Mouse (Mus musculus): ENCODE measurements at regions not wholly inside any gene's neighbourhood (a gene's known extent, or its start where the extent isn't known, plus 50 kb on each side); places are given as distances from the start of the nearest gene placed in this dataset.

DNA sequence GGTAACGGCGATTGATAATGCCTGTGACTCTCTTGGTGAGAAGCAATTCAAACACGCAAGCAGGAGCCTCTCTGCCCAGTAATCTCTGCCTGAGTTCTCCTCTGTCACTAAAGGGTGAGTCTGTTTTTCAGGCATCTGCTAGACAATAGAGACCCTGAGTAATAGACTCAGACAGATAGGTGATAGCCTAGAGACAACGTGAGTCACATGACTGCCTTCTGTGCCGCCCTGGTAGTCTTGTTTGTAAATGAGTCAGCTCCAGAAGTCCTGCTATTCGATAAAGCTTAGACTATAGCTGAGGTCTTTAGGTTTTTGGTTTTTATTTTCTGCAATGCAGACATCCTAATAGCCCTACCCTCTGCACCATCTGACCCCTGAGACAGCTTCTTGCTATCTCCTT is 126.9 kb downstream of the Gm9376 start:
- no peak for ATAC-seq (replicated peaks; ENCODE audit: extremely low read depth, insufficient read depth, low FRiP score)
- Histone ChIP-seq H3K9me3 (replicated peaks; ENCODE audit: control insufficient read depth, low read length) (0 out of 2 replicates have a peak, but pooled peaks cover 2% of the 10 kb centered on the region), H3K4me2 (ENCODE audit: low read depth, low read length) (no peak overlapping the region), H3K36me3 (ENCODE audit: control insufficient read depth, insufficient read depth) (no peaks in the 10 kb centered on the region), H3K27ac (ENCODE audit: low read length) (no peak overlapping the region), H3K9ac (ENCODE audit: low read length) (no peak overlapping the region), H3K27me3 (ENCODE audit: control insufficient read depth, insufficient read depth, low read length) (0 out of 2 replicates have a peak, but pooled peaks cover 2% of the 10 kb centered on the region), H3K4me1 (ENCODE audit: control insufficient read depth, insufficient read depth, low read length) (no peaks in the 10 kb centered on the region), H3K4me3 (ENCODE audit: low read length) (no peak overlapping the region)
- 51% methylated on average over 6 of the region's 6 CpGs for WGBS

DNA sequence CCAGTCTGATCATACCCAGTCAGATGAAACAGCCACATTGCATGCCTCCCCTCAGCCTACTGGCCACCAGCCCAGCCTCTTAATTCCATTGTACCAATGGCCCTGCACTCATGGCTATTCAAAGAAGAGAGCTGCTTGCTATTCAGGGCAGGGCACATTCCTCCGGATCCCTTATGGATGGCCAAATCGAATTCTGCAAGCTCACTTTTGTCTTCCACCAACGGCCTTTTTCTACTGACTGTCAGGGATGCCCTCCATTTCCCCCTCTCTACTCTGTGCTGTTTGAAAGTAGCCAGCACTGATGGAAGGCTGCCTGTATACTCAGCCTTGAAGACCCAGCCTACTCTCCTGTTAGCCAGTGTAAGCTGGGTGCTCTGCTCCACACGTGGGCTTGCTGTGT is 147.5 kb downstream of the Gm9376 start:
- Histone ChIP-seq H3K36me3 (ENCODE audit: control insufficient read depth, insufficient read depth) (no peaks in the 10 kb centered on the region), H3K9ac (ENCODE audit: low read length) (no peak overlapping the region), H3K27me3 (ENCODE audit: control insufficient read depth, insufficient read depth, low read length) (no peaks in the 10 kb centered on the region; the same call in 1 of the 2 replicates), H3K9me3 (replicated peaks; ENCODE audit: control insufficient read depth, low read length) (peaks cover 3% of the 10 kb centered on the region; the same call in 1 of the 2 replicates), H3K4me1 (ENCODE audit: control insufficient read depth, insufficient read depth, low read length) (no peaks in the 10 kb centered on the region), H3K4me3 (ENCODE audit: low read length) (no peak overlapping the region), H3K27ac (ENCODE audit: low read length) (no peak overlapping the region), H3K4me2 (ENCODE audit: low read depth, low read length) (no peak overlapping the region)
- 69% methylated on average over 4 of the region's 4 CpGs for WGBS
- ATAC-seq (replicated peaks; ENCODE audit: extremely low read depth, insufficient read depth, low FRiP score), result no peak

DNA sequence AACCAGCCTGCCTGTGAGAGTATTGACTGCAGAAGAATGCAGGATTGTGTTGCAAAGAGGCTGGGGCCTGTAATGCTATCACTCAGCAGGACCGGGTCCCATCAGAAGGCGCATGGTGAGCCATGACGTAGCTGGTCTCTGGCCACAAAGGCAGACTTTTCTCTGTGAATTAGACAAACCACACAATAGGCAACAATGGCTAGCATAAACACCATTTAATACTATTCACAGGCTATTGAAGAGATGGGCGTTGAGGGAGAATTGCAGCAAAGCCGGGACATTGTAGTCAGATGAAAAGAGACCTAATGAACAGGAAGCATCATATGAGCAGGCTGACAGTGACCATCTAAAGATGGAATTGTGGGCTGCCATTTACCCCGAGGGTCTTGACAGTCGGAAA is 149.4 kb downstream of the Gm9376 start:
- ATAC-seq (replicated peaks; ENCODE audit: extremely low read depth, insufficient read depth, low FRiP score), result no peak
- Histone ChIP-seq H3K9ac (ENCODE audit: low read length) (no peak overlapping the region), H3K27ac (ENCODE audit: low read length) (no peak overlapping the region), H3K9me3 (replicated peaks; ENCODE audit: control insufficient read depth, low read length) (peaks cover 8% of the 10 kb centered on the region; the same call in 1 of the 2 replicates), H3K4me3 (ENCODE audit: low read length) (no peak overlapping the region), H3K27me3 (ENCODE audit: control insufficient read depth, insufficient read depth, low read length) (no peaks in the 10 kb centered on the region; the same call in 1 of the 2 replicates), H3K4me2 (ENCODE audit: low read depth, low read length) (no peak overlapping the region), H3K4me1 (ENCODE audit: control insufficient read depth, insufficient read depth, low read length) (no peaks in the 10 kb centered on the region), H3K36me3 (ENCODE audit: control insufficient read depth, insufficient read depth) (no peaks in the 10 kb centered on the region)
- 70% methylated on average over 7 of the region's 7 CpGs for WGBS

- peaks cover 8% of the 10 kb centered on the region; the same call in 1 of the 2 replicates for H3K9me3 ChIP-seq (replicated peaks; ENCODE audit: control insufficient read depth, low read length)
- no peak overlapping the region for H3K27ac ChIP-seq (ENCODE audit: low read length)
- 67% methylated on average over 12 of the region's 12 CpGs for WGBS
- H3K9ac ChIP-seq (ENCODE audit: low read length), result no peak overlapping the region
- no peaks in the 10 kb centered on the region for H3K36me3 ChIP-seq (ENCODE audit: control insufficient read depth, insufficient read depth)
- peak; percentile 50 for ATAC-seq (replicated peaks; ENCODE audit: extremely low read depth, insufficient read depth, low FRiP score)
- no peak overlapping the region for H3K4me2 ChIP-seq (ENCODE audit: low read depth, low read length)
- H3K4me3 ChIP-seq (ENCODE audit: low read length), result no peak overlapping the region
- H3K27me3 ChIP-seq (ENCODE audit: control insufficient read depth, insufficient read depth, low read length), result no peaks in the 10 kb centered on the region; the same call in 1 of the 2 replicates
- H3K4me1 ChIP-seq (ENCODE audit: control insufficient read depth, insufficient read depth, low read length), result peaks cover 2% of the 10 kb centered on the region; the same call in 1 of the 2 replicates
Observed at GRCm38 (mm10) chr14:118419442-118420193, 152.9 kb downstream of the Gm9376 start.

GRCm38 (mm10) chr14:118422351-118423001 is 155.7 kb downstream of the Gm9376 start:
- Histone ChIP-seq H3K36me3 (ENCODE audit: control insufficient read depth, insufficient read depth) (no peaks in the 10 kb centered on the region), H3K27me3 (ENCODE audit: control insufficient read depth, insufficient read depth, low read length) (no peaks in the 10 kb centered on the region), H3K4me1 (ENCODE audit: control insufficient read depth, insufficient read depth, low read length) (peaks cover 2% of the 10 kb centered on the region; the same call in 1 of the 2 replicates), H3K4me3 (ENCODE audit: low read length) (peak overlapping the region; percentile 34), H3K9ac (ENCODE audit: low read length) (peak overlapping the region; percentile 58), H3K9me3 (replicated peaks; ENCODE audit: control insufficient read depth, low read length) (peaks cover 5% of the 10 kb centered on the region; the same call in 1 of the 2 replicates), H3K4me2 (ENCODE audit: low read depth, low read length) (peak overlapping the region; percentile 62), H3K27ac (ENCODE audit: low read length) (no peak overlapping the region)
- 11% methylated on average over 17 of the region's 17 CpGs for WGBS
- ATAC-seq (replicated peaks; ENCODE audit: extremely low read depth, insufficient read depth, low FRiP score), result no peak

DNA sequence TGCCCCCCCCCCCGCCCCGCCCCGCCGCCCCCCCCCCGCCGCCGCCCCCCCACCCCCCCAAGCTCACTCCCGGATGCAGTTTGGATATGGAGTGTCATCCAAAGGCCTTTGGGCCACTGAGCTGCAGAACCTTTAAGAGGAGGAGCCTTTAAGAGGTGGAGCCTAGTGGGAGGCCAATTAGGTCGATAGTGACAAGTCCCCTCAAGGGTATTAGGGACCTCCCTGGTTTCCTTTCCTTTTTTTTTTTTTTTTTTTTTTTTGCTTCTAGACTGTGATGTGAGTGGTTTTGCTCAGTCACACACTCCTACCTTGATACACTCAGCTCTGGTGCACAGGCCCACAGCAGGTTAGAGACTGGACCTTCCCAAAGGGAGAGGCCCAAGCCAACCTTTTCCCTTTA is 156.5 kb downstream of the Gm9376 start:
- Histone ChIP-seq H3K27me3 (ENCODE audit: control insufficient read depth, insufficient read depth, low read length) (no peaks in the 10 kb centered on the region), H3K36me3 (ENCODE audit: control insufficient read depth, insufficient read depth) (no peaks in the 10 kb centered on the region), H3K9me3 (replicated peaks; ENCODE audit: control insufficient read depth, low read length) (peaks cover 5% of the 10 kb centered on the region; the same call in 1 of the 2 replicates), H3K4me1 (ENCODE audit: control insufficient read depth, insufficient read depth, low read length) (peaks cover 2% of the 10 kb centered on the region; the same call in 1 of the 2 replicates), H3K27ac (ENCODE audit: low read length) (no peak overlapping the region), H3K9ac (ENCODE audit: low read length) (no peak overlapping the region), H3K4me3 (ENCODE audit: low read length) (no peak overlapping the region), H3K4me2 (ENCODE audit: low read depth, low read length) (no peak overlapping the region)
- 18% methylated on average over 1 of the region's 9 CpGs for WGBS
- no peak for ATAC-seq (replicated peaks; ENCODE audit: extremely low read depth, insufficient read depth, low FRiP score)

DNA sequence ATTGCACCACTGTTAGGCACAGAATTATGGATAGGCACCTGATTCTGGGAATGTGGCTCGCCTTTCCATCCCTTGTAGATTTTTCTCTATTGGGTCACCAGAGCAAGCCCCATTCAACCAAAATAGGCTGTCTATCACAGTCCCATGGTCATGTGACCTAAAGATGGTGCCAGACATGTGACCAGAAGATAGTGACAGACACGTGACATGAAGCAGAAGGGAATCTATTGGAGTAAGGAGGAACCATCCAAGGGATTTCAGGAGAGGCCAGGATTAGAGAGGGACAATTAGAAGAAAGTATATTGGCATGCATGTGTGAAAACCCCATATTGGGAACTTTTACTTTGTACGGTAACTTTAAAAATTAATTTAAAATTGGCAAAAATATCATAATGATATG is 159.8 kb downstream of the Gm9376 start:
- Histone ChIP-seq H3K9me3 (replicated peaks; ENCODE audit: control insufficient read depth, low read length) (no peaks in the 10 kb centered on the region), H3K9ac (ENCODE audit: low read length) (no peak overlapping the region), H3K4me1 (ENCODE audit: control insufficient read depth, insufficient read depth, low read length) (peaks cover 2% of the 10 kb centered on the region; the same call in 1 of the 2 replicates), H3K27ac (ENCODE audit: low read length) (no peak overlapping the region), H3K4me2 (ENCODE audit: low read depth, low read length) (no peak overlapping the region), H3K36me3 (ENCODE audit: control insufficient read depth, insufficient read depth) (no peaks in the 10 kb centered on the region), H3K4me3 (ENCODE audit: low read length) (no peak overlapping the region), H3K27me3 (ENCODE audit: control insufficient read depth, insufficient read depth, low read length) (no peaks in the 10 kb centered on the region)
- ATAC-seq (replicated peaks; ENCODE audit: extremely low read depth, insufficient read depth, low FRiP score), result no peak
- 76% methylated on average over 3 of the region's 3 CpGs for WGBS

DNA sequence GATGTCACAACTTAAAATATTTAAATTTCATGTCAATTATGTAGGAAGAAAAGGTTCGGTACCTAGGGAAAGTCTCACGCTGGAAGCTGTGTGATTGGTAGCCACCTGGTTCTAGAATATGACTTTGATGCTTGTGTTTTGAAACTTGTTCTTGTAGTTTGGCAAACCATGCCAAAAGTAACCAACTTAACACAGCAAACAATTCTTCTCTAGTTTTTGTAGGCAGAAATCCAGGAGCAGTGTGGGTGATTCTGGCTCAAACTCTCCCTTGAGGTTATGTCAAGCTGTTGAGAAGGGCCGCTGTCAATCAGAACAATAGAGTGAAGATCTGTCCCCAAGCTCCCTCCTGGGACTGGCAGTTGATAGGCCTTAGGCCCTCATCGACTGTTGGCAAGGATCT is 163.5 kb downstream of the Gm9376 start:
- ATAC-seq (replicated peaks; ENCODE audit: extremely low read depth, insufficient read depth, low FRiP score), result no peak
- no peaks in the 10 kb centered on the region for H3K4me1 ChIP-seq (ENCODE audit: control insufficient read depth, insufficient read depth, low read length)
- H3K36me3 ChIP-seq (ENCODE audit: control insufficient read depth, insufficient read depth), result no peaks in the 10 kb centered on the region
- H3K4me2 ChIP-seq (ENCODE audit: low read depth, low read length), result no peak overlapping the region
- no peaks in the 10 kb centered on the region for H3K9me3 ChIP-seq (replicated peaks; ENCODE audit: control insufficient read depth, low read length)
- H3K27me3 ChIP-seq (ENCODE audit: control insufficient read depth, insufficient read depth, low read length), result peaks cover 13% of the 10 kb centered on the region
- 85% methylated on average over 4 of the region's 4 CpGs for WGBS
- no peak overlapping the region for H3K9ac ChIP-seq (ENCODE audit: low read length)
- H3K4me3 ChIP-seq (ENCODE audit: low read length), result no peak overlapping the region
- H3K27ac ChIP-seq (ENCODE audit: low read length), result no peak overlapping the region

GRCm38 (mm10) chr14:118430740-118431139 is 164.0 kb downstream of the Gm9376 start:
- Histone ChIP-seq H3K4me2 (ENCODE audit: low read depth, low read length) (no peak overlapping the region), H3K4me1 (ENCODE audit: control insufficient read depth, insufficient read depth, low read length) (no peaks in the 10 kb centered on the region), H3K36me3 (ENCODE audit: control insufficient read depth, insufficient read depth) (no peaks in the 10 kb centered on the region), H3K9me3 (replicated peaks; ENCODE audit: control insufficient read depth, low read length) (no peaks in the 10 kb centered on the region), H3K4me3 (ENCODE audit: low read length) (no peak overlapping the region), H3K27ac (ENCODE audit: low read length) (no peak overlapping the region), H3K27me3 (ENCODE audit: control insufficient read depth, insufficient read depth, low read length) (peaks cover 15% of the 10 kb centered on the region), H3K9ac (ENCODE audit: low read length) (no peak overlapping the region)
- no peak for ATAC-seq (replicated peaks; ENCODE audit: extremely low read depth, insufficient read depth, low FRiP score)
- WGBS, result 71% methylated on average over 1 of the region's 1 CpGs

All from heart, embryonic 16.5 days (tissue).